Mouse (Mus musculus) kidney, adult 2 months (tissue): ENCODE measurements around the gene Ttll11. TPM values are rescaled to one million over a fixed set of nuclear protein-coding genes. Genes with fewer than 3 reads are reported as not detected.

Experiments
- DNase-seq: peaks from one replicate; pipeline ENCODE4 v3.0.0; 2021
- H3K27ac ChIP-seq: fragments of 200-500 bp; 2 replicates; pipeline ENCODE4 v1.5.1; 2012; ENCODE audit warnings: low read depth, low read length, control low read depth, inconsistent platforms; ENCODE audit not compliant: insufficient read depth
- H3K27me3 ChIP-seq: fragments of 200-500 bp; replicated peaks from 2 replicates; pipeline ENCODE4 v1.6.1; 2012; ENCODE audit warnings: mild to moderate bottlenecking, moderate library complexity, low read length, inconsistent platforms; ENCODE audit not compliant: control insufficient read depth, insufficient read depth
- H3K36me3 ChIP-seq: fragments of 200-500 bp; 2 replicates; pipeline ENCODE4 v1.6.1; 2012; ENCODE audit warnings: mild to moderate bottlenecking, moderate library complexity, low read length, inconsistent platforms; ENCODE audit not compliant: control insufficient read depth, insufficient read depth
- H3K4me1 ChIP-seq: fragments of 200-500 bp; 2 replicates; pipeline ENCODE4 v1.6.1; 2011; ENCODE audit warnings: low read length; ENCODE audit not compliant: control insufficient read depth, insufficient read depth
- H3K4me3 ChIP-seq: fragments of 200-500 bp; 2 replicates; pipeline ENCODE4 v1.5.1; 2011; ENCODE audit warnings: mild to moderate bottlenecking, low read depth, low read length, control low read depth; ENCODE audit not compliant: insufficient read depth
- CTCF ChIP-seq: fragments of 200-500 bp; conservative IDR thresholded peaks from 2 replicates; pipeline ENCODE4 v1.5.1; 2011; ENCODE audit warnings: low read depth, mild to moderate bottlenecking, control low read depth, low read length, moderate library complexity, mixed read lengths; ENCODE audit not compliant: insufficient read depth, insufficient read length
- POLR2A ChIP-seq: fragments of 200-500 bp; IDR thresholded peaks from one replicate; pipeline ENCODE4 v1.6.1; 2011; ENCODE audit warnings: low read depth, low read length, control low read depth
- WGBS: fragments of 180-500 bp; shearing (Covaris S2); methylation state at CpG from one replicate; pipeline ENCODE4 v1.1.7; 2018; 5-methylcytosine and 5-hydroxymethylcytosine counted together
- polyA plus RNA-seq: library from polyadenylated mRNA; depleted of rRNA; stranded (reverse); fragments of >200 nt; gene quantifications from 2 replicates; pipeline ENCODE4 v1.2.3, GENCODE M21; 2012

Ttll11 gene
- polyA plus RNA-seq, 1 experiment, result 0.41 TPM

DNA sequence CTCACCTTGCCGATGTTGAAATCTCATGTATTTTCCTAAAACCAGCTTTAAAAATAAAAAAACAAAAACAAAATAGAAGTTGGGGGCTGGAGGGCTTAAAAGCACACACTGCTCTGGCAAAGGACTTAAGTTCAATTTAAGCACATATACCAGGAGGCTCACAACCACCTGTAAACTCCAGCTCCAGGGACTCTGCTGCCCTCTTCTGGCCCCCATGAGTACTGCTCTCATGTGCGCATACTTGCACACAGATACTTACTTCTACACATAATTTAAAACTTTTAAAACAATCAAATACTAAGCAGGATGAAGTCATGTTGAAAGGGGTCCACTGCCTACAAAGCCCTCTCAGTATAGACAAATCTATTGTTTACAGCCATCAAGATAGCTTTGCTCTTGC lies 244.7 kb downstream of the Ttll11 start:
- H3K27ac ChIP-seq, result no peak overlapping the region
- no peaks in the 10 kb centered on the region for H3K27me3 ChIP-seq
- no peak for DNase-seq
- no peak for TF ChIP-seq POLR2A
- TF ChIP-seq CTCF, result peak; percentile 42
- H3K4me1 ChIP-seq, result 0 out of 2 replicates have a peak, but pooled peaks cover 2% of the 10 kb centered on the region
- no peaks in the 10 kb centered on the region for H3K36me3 ChIP-seq
- H3K4me3 ChIP-seq, result no peak overlapping the region
- 97% methylated on average over 2 of the region's 2 CpGs for WGBS

DNA sequence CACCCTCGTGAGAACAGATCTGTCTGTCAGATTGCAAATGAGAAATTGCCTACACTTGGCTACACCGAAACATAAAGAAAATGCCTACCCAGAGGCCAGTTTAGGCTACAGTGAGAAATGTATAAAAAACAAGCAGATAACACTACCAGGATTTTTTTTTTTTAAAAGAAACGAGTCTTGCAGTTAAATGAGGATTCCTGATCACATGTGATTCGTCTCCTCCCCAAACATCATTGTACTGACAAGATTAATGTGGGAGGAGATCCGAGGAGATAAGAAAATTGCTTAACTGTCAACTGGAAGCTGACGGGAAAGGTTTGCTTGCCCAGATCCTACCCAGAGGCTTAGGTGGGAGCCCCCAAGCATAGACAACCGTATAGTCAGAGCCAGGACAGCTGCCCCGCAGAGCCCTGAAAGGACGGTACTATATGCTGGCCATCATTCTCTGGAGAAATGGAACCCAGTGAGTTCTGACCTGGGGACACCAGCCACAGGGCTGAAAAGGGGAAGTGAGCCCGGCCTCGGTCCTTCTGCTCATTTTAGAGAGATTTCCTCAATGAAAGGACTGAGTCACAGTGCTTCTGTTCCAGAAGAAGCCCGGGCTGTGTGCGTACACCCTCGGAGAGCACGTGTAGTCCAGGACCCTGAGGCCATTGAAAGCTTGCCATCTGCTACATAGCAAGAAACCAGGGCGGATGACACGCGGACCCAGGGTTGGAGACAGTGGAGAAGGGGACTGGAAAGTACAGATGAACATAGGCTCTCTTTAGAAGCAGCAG lies 247.9 kb downstream of the Ttll11 start:
- TF ChIP-seq CTCF (no peak), POLR2A (no peak)

DNA sequence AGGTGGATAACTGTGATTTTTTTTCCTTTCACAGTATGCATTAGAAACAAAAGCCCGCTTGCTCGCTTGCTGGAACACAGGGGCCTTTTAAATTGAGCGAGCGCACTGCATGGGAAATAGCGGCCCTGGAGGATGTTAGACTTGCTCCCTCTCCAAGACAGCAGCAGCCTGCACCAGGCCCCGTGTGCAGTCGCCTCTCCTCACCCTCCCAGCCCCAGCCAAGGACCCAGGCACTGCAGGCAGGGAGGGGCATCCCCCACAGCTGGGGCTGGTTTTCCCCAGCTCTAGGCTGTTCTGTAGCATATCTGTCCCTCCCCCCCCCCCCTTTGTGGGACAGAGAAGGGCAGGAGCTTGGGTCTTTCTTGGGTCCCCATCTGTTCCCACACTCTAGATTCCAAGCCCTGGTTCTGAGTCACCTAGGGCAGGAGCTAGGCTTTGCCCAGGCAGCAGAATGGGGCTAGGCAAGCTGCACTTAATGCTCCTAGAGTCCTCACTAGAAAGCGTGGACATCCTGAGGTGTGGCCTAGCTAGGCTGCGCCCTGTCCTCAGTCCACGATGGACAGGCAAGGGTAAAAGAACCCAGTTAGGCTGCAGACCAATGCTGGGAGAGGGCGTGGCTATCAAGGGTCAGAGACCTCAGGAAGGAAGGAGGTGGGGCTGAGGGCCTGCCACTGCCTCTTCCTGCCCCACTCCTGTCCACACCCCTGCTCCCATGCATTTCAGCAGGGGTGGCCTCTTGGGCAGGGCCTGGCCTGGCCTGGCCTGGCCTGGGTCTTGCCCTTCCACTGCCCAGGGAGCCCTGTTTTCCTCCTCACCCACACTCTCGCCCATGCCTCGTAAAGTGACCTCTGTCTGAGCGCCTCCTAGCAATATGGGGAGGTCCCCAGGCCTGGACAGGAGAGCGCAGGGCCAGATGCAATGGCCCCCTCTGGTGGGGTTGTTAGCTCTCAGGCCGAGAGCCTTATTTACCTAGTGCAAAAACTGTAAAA lies 250.3 kb downstream of the Ttll11 start:
- Histone ChIP-seq H3K27me3 (no peaks in the 10 kb centered on the region), H3K36me3 (no peaks in the 10 kb centered on the region), H3K4me3 (no peak overlapping the region), H3K27ac (peak overlapping the region; percentile 74), H3K4me1 (no peaks in the 10 kb centered on the region)
- 54% methylated on average over 16 of the region's 16 CpGs for WGBS
- TF ChIP-seq POLR2A, result no peak
- peak; percentile 44 for TF ChIP-seq CTCF
- peak; percentile 88 for DNase-seq

More for the DNA sequence above, 247.9 kb downstream of the Ttll11 start:
- no peaks in the 10 kb centered on the region for H3K36me3 ChIP-seq
- H3K27ac ChIP-seq, result no peak overlapping the region
- WGBS, result 64% methylated on average over 18 of the region's 18 CpGs
- H3K4me3 ChIP-seq, result no peak overlapping the region
- H3K27me3 ChIP-seq, result no peaks in the 10 kb centered on the region
- no peaks in the 10 kb centered on the region for H3K4me1 ChIP-seq
- DNase-seq, result no peak

DNA sequence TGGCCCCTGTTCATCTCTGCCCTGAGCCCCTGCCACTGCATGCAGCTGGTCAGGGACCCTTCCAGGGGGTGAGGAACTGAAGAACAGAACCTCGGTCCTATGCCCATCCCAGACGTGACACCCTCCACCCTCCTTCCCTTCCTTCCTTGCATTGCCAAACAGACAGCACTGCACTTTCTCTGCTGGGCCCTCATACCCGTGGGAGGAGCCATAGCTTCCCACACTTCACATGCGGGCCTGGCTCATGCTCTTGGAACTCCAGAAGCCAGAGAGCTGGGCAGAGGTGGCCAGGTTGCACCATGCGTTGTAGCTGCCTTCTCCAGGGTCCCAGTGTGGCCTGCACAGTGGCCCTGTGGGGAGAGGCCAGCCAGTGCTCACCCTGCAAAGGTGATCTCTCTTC lies 251.1 kb downstream of the Ttll11 start:
- 37% methylated on average over 5 of the region's 5 CpGs for WGBS
- TF ChIP-seq POLR2A (no peak), CTCF (no peak)
- Histone ChIP-seq H3K4me3 (no peak overlapping the region), H3K27ac (no peak overlapping the region), H3K36me3 (no peaks in the 10 kb centered on the region), H3K27me3 (no peaks in the 10 kb centered on the region), H3K4me1 (no peaks in the 10 kb centered on the region)
- no peak for DNase-seq

DNA sequence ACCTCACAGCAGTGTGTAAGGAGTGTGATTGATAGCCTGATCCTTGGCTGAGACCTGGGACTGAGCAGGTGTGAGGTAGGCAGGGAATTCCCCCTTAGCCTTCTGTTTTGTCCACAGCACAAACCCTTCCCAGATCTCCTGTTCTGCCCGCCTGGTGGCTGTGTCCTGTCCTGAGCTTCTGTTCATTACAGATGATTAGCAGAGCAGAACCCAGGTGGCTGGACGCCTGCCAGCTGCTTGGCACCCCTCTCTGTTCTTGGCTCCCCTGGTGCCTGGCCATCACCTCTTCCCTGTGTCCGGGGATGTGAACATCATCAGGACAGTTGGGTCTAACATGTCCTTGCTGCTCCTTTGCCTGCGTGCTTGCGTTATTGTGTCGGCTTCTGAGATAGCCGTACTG lies 256.0 kb downstream of the Ttll11 start:
- WGBS, result 73% methylated on average over 7 of the region's 7 CpGs
- peak; percentile 65 for DNase-seq
- H3K27ac ChIP-seq, result no peak overlapping the region
- H3K36me3 ChIP-seq, result no peaks in the 10 kb centered on the region
- H3K4me3 ChIP-seq, result no peak overlapping the region
- H3K4me1 ChIP-seq, result no peaks in the 10 kb centered on the region
- no peak for TF ChIP-seq CTCF
- TF ChIP-seq POLR2A, result no peak
- no peaks in the 10 kb centered on the region for H3K27me3 ChIP-seq

DNA sequence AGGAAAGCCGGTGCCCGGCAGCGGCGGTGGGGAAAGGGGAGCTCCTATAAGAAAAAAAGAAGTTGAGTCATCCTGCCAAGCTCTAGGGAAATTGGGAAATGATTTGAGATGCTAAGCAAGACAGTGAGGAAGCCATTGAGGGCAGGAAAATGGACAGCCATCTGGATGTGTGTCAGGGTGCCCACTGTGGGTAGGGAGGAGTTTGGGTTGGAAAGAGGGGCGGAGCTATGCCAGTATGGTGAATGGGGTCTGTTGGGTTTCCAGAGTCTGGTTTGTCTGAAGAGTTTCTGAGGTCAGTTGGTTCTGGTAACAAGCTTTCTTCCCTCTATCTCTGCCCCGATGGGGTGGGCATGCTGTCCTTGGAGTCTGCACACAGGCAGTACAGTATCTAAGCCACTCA lies 256.4 kb downstream of the Ttll11 start:
- Histone ChIP-seq H3K4me1 (no peaks in the 10 kb centered on the region), H3K4me3 (no peak overlapping the region), H3K36me3 (no peaks in the 10 kb centered on the region), H3K27ac (no peak overlapping the region), H3K27me3 (no peaks in the 10 kb centered on the region)
- TF ChIP-seq CTCF (no peak), POLR2A (no peak)
- DNase-seq, result no peak
- 97% methylated on average over 6 of the region's 6 CpGs for WGBS

DNA sequence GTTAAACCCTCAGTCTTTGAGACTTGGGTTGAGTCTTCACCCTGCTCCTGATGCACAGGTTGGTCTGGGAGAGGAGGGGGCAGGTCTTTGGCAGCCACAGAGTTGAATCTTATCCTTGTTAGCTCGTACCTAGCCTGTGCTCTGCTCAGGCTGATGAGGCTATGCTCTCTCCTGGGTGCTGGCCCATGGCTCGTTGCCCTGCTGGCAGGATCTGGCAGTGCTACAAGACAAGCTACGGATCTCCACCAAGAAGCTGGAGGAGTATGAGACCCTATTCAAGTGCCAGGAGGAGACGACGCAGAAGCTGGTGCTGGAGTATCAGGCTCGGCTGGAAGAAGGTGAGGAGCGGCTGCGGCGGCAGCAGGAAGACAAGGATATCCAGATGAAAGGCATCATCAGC lies 256.9 kb downstream of the Ttll11 start:
- 92% methylated on average over 9 of the region's 9 CpGs for WGBS
- Histone ChIP-seq H3K27me3 (no peaks in the 10 kb centered on the region), H3K36me3 (no peaks in the 10 kb centered on the region), H3K4me3 (no peak overlapping the region), H3K4me1 (no peaks in the 10 kb centered on the region), H3K27ac (no peak overlapping the region)
- DNase-seq, result no peak
- TF ChIP-seq CTCF, result no peak
- no peak for TF ChIP-seq POLR2A
